Mouse (Mus musculus): ENCODE results near the gene Igf2r. TPM values are rescaled to one million over a fixed set of nuclear protein-coding genes. Genes with fewer than 3 reads are reported as not detected.
A peak's percentile ranks its signal among the peaks of the same experiment; 100 is the strongest.

Igf2r gene
- polyA plus RNA-seq, 1 experiment from 2014 or later, result 6.5 TPM

- 54% methylated on average over 12 of the region's 12 CpGs for WGBS (ENCODE audit: insufficient replicate concordance)
- no peak for ATAC-seq
- H3K9ac ChIP-seq (replicated peaks), result no peak overlapping the region
Measured at GRCm38 (mm10) chr17:12734205-12734857, 35.1 kb downstream of the Igf2r start.

GRCm38 (mm10) chr17:12733128-12733527 is 36.3 kb downstream of the Igf2r start:
- no peaks in the 10 kb centered on the region for H3K9me3 ChIP-seq (ENCODE audit: low read length)
- H3K4me3 ChIP-seq (ENCODE audit: low read depth, low read length), result no peak overlapping the region
- ATAC-seq, result no peak
- H3K36me3 ChIP-seq (replicated peaks; ENCODE audit: insufficient read depth, low read length), result peaks cover 8% of the 10 kb centered on the region; the same call in 1 of the 2 replicates
- H3K4me2 ChIP-seq (ENCODE audit: low read depth, low read length), result no peak overlapping the region
- no peaks in the 10 kb centered on the region for H3K27me3 ChIP-seq (ENCODE audit: insufficient read depth, low read length)
- TF ChIP-seq EP300 (IDR thresholded peaks at IDR 0.05; ENCODE audit: low read depth) (no peak), CTCF (IDR thresholded peaks at IDR 0.05; ENCODE audit: low read depth) (no peak)
- WGBS (ENCODE audit: insufficient replicate concordance), result 60% methylated on average over 6 of the region's 6 CpGs
- H3K4me1 ChIP-seq (ENCODE audit: insufficient read depth), result no peaks in the 10 kb centered on the region
- H3K27ac ChIP-seq (ENCODE audit: low read depth), result no peak overlapping the region
- no peak overlapping the region for H3K9ac ChIP-seq (replicated peaks)
- no peak for DNase-seq

More at GRCm38 (mm10) chr17:12734205-12734857, 35.1 kb downstream of the Igf2r start:
- H3K27me3 ChIP-seq (ENCODE audit: insufficient read depth, low read length), result no peaks in the 10 kb centered on the region
- H3K9me3 ChIP-seq (ENCODE audit: low read length), result no peaks in the 10 kb centered on the region
- H3K36me3 ChIP-seq (replicated peaks; ENCODE audit: insufficient read depth, low read length), result peaks cover 8% of the 10 kb centered on the region; the same call in 1 of the 2 replicates
- H3K4me1 ChIP-seq (ENCODE audit: insufficient read depth), result peaks cover under 1% of the 10 kb centered on the region; the same call in 1 of the 2 replicates
- no peak for DNase-seq
- no peak overlapping the region for H3K4me2 ChIP-seq (ENCODE audit: low read depth, low read length)
- TF ChIP-seq EP300 (IDR thresholded peaks at IDR 0.05; ENCODE audit: low read depth), result no peak
- TF ChIP-seq CTCF (IDR thresholded peaks at IDR 0.05; ENCODE audit: low read depth), result no peak
- no peak overlapping the region for H3K4me3 ChIP-seq (ENCODE audit: low read depth, low read length)
- no peak overlapping the region for H3K27ac ChIP-seq (ENCODE audit: low read depth)

GRCm38 (mm10) chr17:12728536-12728935 is 40.9 kb downstream of the Igf2r start:
- H3K9ac ChIP-seq (replicated peaks), result no peak overlapping the region
- no peaks in the 10 kb centered on the region for H3K27me3 ChIP-seq (ENCODE audit: insufficient read depth, low read length)
- DNase-seq (no peak), ATAC-seq (no peak)
- no peaks in the 10 kb centered on the region for H3K9me3 ChIP-seq (ENCODE audit: low read length)
- TF ChIP-seq CTCF (IDR thresholded peaks at IDR 0.05; ENCODE audit: low read depth) (no peak), EP300 (IDR thresholded peaks at IDR 0.05; ENCODE audit: low read depth) (no peak)
- H3K27ac ChIP-seq (ENCODE audit: low read depth), result no peak overlapping the region
- peaks cover 5% of the 10 kb centered on the region; the same call in 1 of the 2 replicates for H3K36me3 ChIP-seq (replicated peaks; ENCODE audit: insufficient read depth, low read length)
- H3K4me3 ChIP-seq (ENCODE audit: low read depth, low read length), result no peak overlapping the region
- no peak overlapping the region for H3K4me2 ChIP-seq (ENCODE audit: low read depth, low read length)
- peaks cover 19% of the 10 kb centered on the region for H3K4me1 ChIP-seq (ENCODE audit: insufficient read depth)
- 77% methylated on average over 1 of the region's 1 CpGs for whole genome bisulfite sequencing (ENCODE audit: insufficient replicate concordance)

GRCm38 (mm10) chr17:12727748-12728147 is 41.7 kb downstream of the Igf2r start:
- H3K4me1 ChIP-seq (ENCODE audit: insufficient read depth), result peaks cover 21% of the 10 kb centered on the region
- H3K4me3 ChIP-seq (ENCODE audit: low read depth, low read length), result no peak overlapping the region
- no peaks in the 10 kb centered on the region for H3K27me3 ChIP-seq (ENCODE audit: insufficient read depth, low read length)
- no peak for TF ChIP-seq EP300 (IDR thresholded peaks at IDR 0.05; ENCODE audit: low read depth)
- TF ChIP-seq CTCF (IDR thresholded peaks at IDR 0.05; ENCODE audit: low read depth), result no peak
- no peak overlapping the region for H3K4me2 ChIP-seq (ENCODE audit: low read depth, low read length)
- DNase-seq, result no peak
- no peak overlapping the region for H3K9ac ChIP-seq (replicated peaks)
- H3K9me3 ChIP-seq (ENCODE audit: low read length), result no peaks in the 10 kb centered on the region
- no peak for ATAC-seq
- WGBS (ENCODE audit: insufficient replicate concordance), result 73% methylated on average over 3 of the region's 3 CpGs
- no peak overlapping the region for H3K27ac ChIP-seq (ENCODE audit: low read depth)
- peaks cover 5% of the 10 kb centered on the region; the same call in 1 of the 2 replicates for H3K36me3 ChIP-seq (replicated peaks; ENCODE audit: insufficient read depth, low read length)

- DNase-seq (peak; percentile 58), ATAC-seq (0 out of 2 replicates have a peak, but pooled peaks have one; percentile 21)
- no peaks in the 10 kb centered on the region for H3K9me3 ChIP-seq (ENCODE audit: low read length)
- peaks cover 13% of the 10 kb centered on the region; the same call in 1 of the 2 replicates for H3K36me3 ChIP-seq (replicated peaks; ENCODE audit: insufficient read depth, low read length)
- peak overlapping the region; percentile 11; the same call in 1 of the 2 replicates for H3K27ac ChIP-seq (ENCODE audit: low read depth)
- no peak overlapping the region for H3K4me2 ChIP-seq (ENCODE audit: low read depth, low read length)
- H3K27me3 ChIP-seq (ENCODE audit: insufficient read depth, low read length), result no peaks in the 10 kb centered on the region
- no peak overlapping the region for H3K9ac ChIP-seq (replicated peaks)
- 17% methylated on average over 4 of the region's 4 CpGs for WGBS (ENCODE audit: insufficient replicate concordance)
- H3K4me1 ChIP-seq (ENCODE audit: insufficient read depth), result peaks cover 21% of the 10 kb centered on the region
- TF ChIP-seq EP300 (IDR thresholded peaks at IDR 0.05; ENCODE audit: low read depth), result peak; percentile 25; the same call in 1 of the 2 replicates
- no peak for TF ChIP-seq CTCF (IDR thresholded peaks at IDR 0.05; ENCODE audit: low read depth)
- no peak overlapping the region for H3K4me3 ChIP-seq (ENCODE audit: low read depth, low read length)
Measured at GRCm38 (mm10) chr17:12725871-12726270, 43.6 kb downstream of the Igf2r start.

- Histone ChIP-seq H3K36me3 (replicated peaks; ENCODE audit: insufficient read depth, low read length) (peaks cover 13% of the 10 kb centered on the region; the same call in 1 of the 2 replicates), H3K9ac (replicated peaks) (0 out of 2 replicates have a peak overlapping the region, but pooled peaks have one; percentile 16), H3K27me3 (ENCODE audit: insufficient read depth, low read length) (no peaks in the 10 kb centered on the region), H3K27ac (ENCODE audit: low read depth) (no peak overlapping the region; the same call in 1 of the 2 replicates), H3K9me3 (ENCODE audit: low read length) (no peaks in the 10 kb centered on the region), H3K4me3 (ENCODE audit: low read depth, low read length) (no peak overlapping the region), H3K4me1 (ENCODE audit: insufficient read depth) (peaks cover 21% of the 10 kb centered on the region), H3K4me2 (ENCODE audit: low read depth, low read length) (no peak overlapping the region)
- WGBS (ENCODE audit: insufficient replicate concordance), result 54% methylated on average over 6 of the region's 6 CpGs
- TF ChIP-seq EP300 (IDR thresholded peaks at IDR 0.05; ENCODE audit: low read depth), result no peak
- no peak for TF ChIP-seq CTCF (IDR thresholded peaks at IDR 0.05; ENCODE audit: low read depth)
- DNase-seq (no peak), ATAC-seq (no peak)
Measured at GRCm38 (mm10) chr17:12724767-12725744, 44.4 kb downstream of the Igf2r start.
